Mouse (Mus musculus) megakaryocyte, embryonic 14.5 days (primary cell): ENCODE measurements at regions not wholly inside any gene's neighbourhood (a gene's known extent, or its start where the extent isn't known, plus 50 kb on each side); places are given as distances from the start of the nearest gene placed in this dataset.

Experiments used
- FLI1 ChIP-seq: IDR thresholded peaks from 2 replicates; pipeline ENCODE4 v1.6.1; 2012; ENCODE audit warnings: low read length, inconsistent platforms, mixed read lengths
- GATA1 ChIP-seq: IDR thresholded peaks from 3 replicates; pipeline ENCODE4 v1.6.1; 2012; ENCODE audit warnings: mixed read lengths, low read length, inconsistent platforms, borderline replicate concordance

GRCm38 (mm10) chr16:29889346-29889745 lies 174.8 kb upstream of the Hes1 start:
- TF ChIP-seq GATA1, result no peak
- TF ChIP-seq FLI1, result no peak
